Mouse (Mus musculus) stomach, postnatal 0 days (tissue): ENCODE data around the gene Lrrc37a.

Experiments used
- CTCF ChIP-seq: IDR thresholded peaks from 2 replicates; pipeline ENCODE4 v1.5.1; 2016; ENCODE audit warnings: antibody characterized with exemption, low read depth, mild to moderate bottlenecking, moderate library complexity
- EP300 ChIP-seq: optimal IDR thresholded peaks from 2 replicates; pipeline ENCODE3; 2016; ENCODE audit warnings: antibody characterized with exemption

DNA sequence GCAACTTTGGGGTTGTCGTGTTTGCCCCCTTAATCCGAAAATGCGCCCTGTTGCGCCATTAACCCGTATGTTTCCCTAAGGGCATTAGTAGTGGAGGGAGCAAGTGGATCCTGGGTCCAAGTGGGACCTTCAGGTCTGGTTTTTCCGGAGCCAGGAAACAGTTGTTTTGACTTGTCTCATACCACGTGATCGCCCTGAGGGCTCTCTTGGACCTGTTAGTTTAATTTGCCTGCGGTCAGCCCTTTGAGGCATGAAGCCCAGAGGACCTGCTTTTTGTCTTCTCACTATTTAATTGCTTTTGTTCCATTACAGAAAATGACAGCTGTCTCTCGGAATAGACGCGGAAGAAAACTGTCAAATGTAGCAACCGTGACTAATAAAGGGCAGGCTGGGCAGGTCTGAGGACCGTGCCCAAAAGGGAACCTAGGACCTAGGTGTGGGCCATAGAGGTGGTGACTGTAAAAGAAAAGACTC, 91.4 kb downstream of the Lrrc37a start:
- TF ChIP-seq CTCF (no peak), EP300 (no peak)
